Comparison of ENCODE assay signal across 20 mouse cellular contexts in the genomic region with DNA sequence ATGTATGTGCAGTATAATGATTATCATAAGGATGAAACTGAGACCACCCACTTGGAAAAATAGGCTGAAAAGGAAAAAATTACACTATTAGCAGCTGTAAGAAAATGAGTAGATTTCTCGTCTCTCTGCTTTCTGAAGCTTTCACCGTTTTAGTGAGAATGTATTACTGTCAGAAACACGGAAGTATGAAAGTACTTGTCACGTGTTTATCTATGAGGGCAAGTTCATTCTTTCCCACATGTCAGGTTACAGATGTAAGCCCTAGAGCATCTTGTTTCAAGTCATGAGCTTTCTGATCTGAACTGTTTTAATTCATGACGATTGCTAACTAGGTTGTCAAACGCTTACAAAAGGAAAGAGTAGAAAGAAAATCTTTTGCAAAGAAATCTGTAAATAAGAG.
DNase-seq lines count a peak whose midpoint lies in the region; ATAC-seq and TF ChIP-seq lines count a peak whose summit lies in the region.
"Had no signal": no experiment of that assay in that cellular context is flagged by ENCODE, and none has a peak within 500 bp of the region (broad histone marks: within the 10 kb centered on the region; RNA-seq: fewer than 3 reads in every experiment).

No protein-coding gene starts in this region.

- H3K27ac ChIP-seq in forebrain, embryonic 10.5 days: 0 out of 2 replicates have a peak overlapping the region, but pooled peaks have one; percentile 86
- no peak overlapping the region for H3K27ac ChIP-seq in forebrain, embryonic 13.5 days
- H3K27ac ChIP-seq in hindbrain, embryonic 10.5 days: 0 out of 2 replicates have a peak overlapping the region, but pooled peaks have one; percentile 84
- H3K27ac ChIP-seq in hindbrain, postnatal 0 days: no peak overlapping the region
- H3K27ac ChIP-seq in neural tube, embryonic 14.5 days (ENCODE audit: low read depth, low read length): peak overlapping the region; percentile 82; the same call in 1 of the 2 replicates
- H3K27ac ChIP-seq: embryonic facial prominence, embryonic 15.5 days; gastrocnemius, adult 2 months; intestine, embryonic 15.5 days had no signal

- H3K4me1 ChIP-seq in forebrain, embryonic 10.5 days: peaks cover 53% of the 10 kb centered on the region
- H3K4me1 ChIP-seq in forebrain, embryonic 13.5 days: peaks cover 28% of the 10 kb centered on the region
- peaks cover 46% of the 10 kb centered on the region for H3K4me1 ChIP-seq in hindbrain, embryonic 10.5 days (replicated peaks)
- H3K4me1 ChIP-seq in hindbrain, postnatal 0 days (ENCODE audit: insufficient read depth, low read length): peaks cover 5% of the 10 kb centered on the region; the same call in 1 of the 2 replicates
- peaks cover 7% of the 10 kb centered on the region for H3K4me1 ChIP-seq in neural tube, embryonic 14.5 days (ENCODE audit: control insufficient read depth, insufficient read depth, low read length)
- H3K4me1 ChIP-seq: embryonic facial prominence, embryonic 15.5 days had no signal

- H3K9me3 ChIP-seq in forebrain, embryonic 10.5 days: no peaks in the 10 kb centered on the region
- H3K9me3 ChIP-seq in forebrain, embryonic 13.5 days (replicated peaks): no peaks in the 10 kb centered on the region
- no peaks in the 10 kb centered on the region for H3K9me3 ChIP-seq in hindbrain, embryonic 10.5 days
- no peaks in the 10 kb centered on the region for H3K9me3 ChIP-seq in hindbrain, postnatal 0 days (ENCODE audit: low read length)
- no peaks in the 10 kb centered on the region for H3K9me3 ChIP-seq in neural tube, embryonic 14.5 days (ENCODE audit: control insufficient read depth, low read length)
- H3K9me3 ChIP-seq: embryonic facial prominence, embryonic 15.5 days; heart, embryonic 12.5 days; intestine, embryonic 15.5 days had no signal

- WGBS in forebrain, embryonic 10.5 days: 93% methylated on average over 6 of the region's 6 CpGs
- WGBS in forebrain, embryonic 13.5 days: 81% methylated on average over 6 of the region's 6 CpGs
- WGBS in hindbrain, embryonic 10.5 days: 93% methylated on average over 6 of the region's 6 CpGs
- 76% methylated on average over 6 of the region's 6 CpGs for WGBS in hindbrain, postnatal 0 days
- WGBS in neural tube, embryonic 14.5 days: 78% methylated on average over 6 of the region's 6 CpGs

- H3K4me3 ChIP-seq in forebrain, embryonic 10.5 days: no peak overlapping the region
- no peak overlapping the region for H3K4me3 ChIP-seq in forebrain, embryonic 13.5 days
- no peak overlapping the region for H3K4me3 ChIP-seq in hindbrain, embryonic 10.5 days
- H3K4me3 ChIP-seq in hindbrain, postnatal 0 days (ENCODE audit: low read length): no peak overlapping the region
- no peak overlapping the region for H3K4me3 ChIP-seq in neural tube, embryonic 14.5 days (ENCODE audit: low read depth, low read length)
- H3K4me3 ChIP-seq: embryonic facial prominence, embryonic 15.5 days; erythroblast, embryonic 14.5 days; gastrocnemius, adult 2 months; heart, embryonic 12.5 days; intestine, embryonic 15.5 days had no signal

- DNase-seq in forebrain, embryonic 10.5 days (ENCODE audit: extremely low spot score, low spot score): no peak
- DNase-seq in hindbrain, embryonic 10.5 days (ENCODE audit: low spot score): no peak
- DNase-seq in hindbrain, postnatal 0 days (ENCODE audit: low spot score): no peak
- DNase-seq in neural tube, embryonic 10.5 days (ENCODE audit: extremely low spot score, low spot score): no peak
- no peak for DNase-seq in thymus, postnatal 10 days (ENCODE audit: low spot score in 2 of 2)
- DNase-seq in cerebellum, postnatal 14 days: no peak
- DNase-seq: adrenal gland, postnatal 10 days; B cell, adult 2 months; cerebellum, adult 11-12 months; cerebellum, adult 9-11 months; embryo, embryonic 11 days; gastrocnemius, adult 2 months; gastrocnemius, postnatal 25 days had no signal

- no peaks in the 10 kb centered on the region for H3K27me3 ChIP-seq in forebrain, embryonic 10.5 days (ENCODE audit: poor library complexity, severe bottlenecking)
- H3K27me3 ChIP-seq in forebrain, embryonic 13.5 days: no peaks in the 10 kb centered on the region
- no peaks in the 10 kb centered on the region for H3K27me3 ChIP-seq in hindbrain, embryonic 10.5 days (ENCODE audit: insufficient read depth, poor library complexity, severe bottlenecking)
- no peaks in the 10 kb centered on the region for H3K27me3 ChIP-seq in hindbrain, postnatal 0 days (ENCODE audit: insufficient read depth, low read length)
- no peaks in the 10 kb centered on the region for H3K27me3 ChIP-seq in neural tube, embryonic 14.5 days (ENCODE audit: control insufficient read depth, insufficient read depth, low read length)
- H3K27me3 ChIP-seq: embryonic facial prominence, embryonic 15.5 days; heart, embryonic 12.5 days; intestine, embryonic 15.5 days had no signal

- no peaks in the 10 kb centered on the region for H3K36me3 ChIP-seq in forebrain, embryonic 10.5 days (replicated peaks)
- H3K36me3 ChIP-seq in forebrain, embryonic 13.5 days (ENCODE audit: poor library complexity, severe bottlenecking): no peaks in the 10 kb centered on the region
- no peaks in the 10 kb centered on the region for H3K36me3 ChIP-seq in hindbrain, embryonic 10.5 days
- H3K36me3 ChIP-seq in hindbrain, postnatal 0 days (ENCODE audit: insufficient read depth, low read length): no peaks in the 10 kb centered on the region
- no peaks in the 10 kb centered on the region for H3K36me3 ChIP-seq in neural tube, embryonic 14.5 days (ENCODE audit: control insufficient read depth, insufficient read depth, low read length)
- H3K36me3 ChIP-seq: embryonic facial prominence, embryonic 15.5 days; heart, embryonic 12.5 days; intestine, embryonic 15.5 days had no signal

- ATAC-seq in forebrain, embryonic 13.5 days: no peak
- no peak for ATAC-seq in hindbrain, postnatal 0 days
- no peak for ATAC-seq in neural tube, embryonic 14.5 days (ENCODE audit: low read depth)
- ATAC-seq: CD4-positive, CD25-positive, alpha-beta regulatory T cell, adult 4 months; intestine, embryonic 15.5 days had no signal

- H3K9ac ChIP-seq in forebrain, embryonic 13.5 days: no peak overlapping the region
- no peak overlapping the region for H3K9ac ChIP-seq in hindbrain, postnatal 0 days (replicated peaks; ENCODE audit: low read length)
- H3K9ac ChIP-seq in neural tube, embryonic 14.5 days (replicated peaks; ENCODE audit: low read depth, low read length): no peak overlapping the region
- H3K9ac ChIP-seq: embryonic facial prominence, embryonic 15.5 days; heart, embryonic 12.5 days; intestine, embryonic 15.5 days had no signal

- no peak for TF ChIP-seq CTCF in hindbrain, postnatal 0 days (IDR thresholded peaks at IDR 0.05; ENCODE audit: low read depth)

- H3K4me2 ChIP-seq in forebrain, embryonic 13.5 days: no peak overlapping the region
- no peak overlapping the region for H3K4me2 ChIP-seq in hindbrain, postnatal 0 days (ENCODE audit: low read depth, low read length)
- no peak overlapping the region for H3K4me2 ChIP-seq in neural tube, embryonic 14.5 days (ENCODE audit: low read depth, low read length)
- H3K4me2 ChIP-seq: embryonic facial prominence, embryonic 15.5 days; heart, embryonic 12.5 days; intestine, embryonic 15.5 days had no signal

Comparison
In these comparisons a context has a peak if more than half of its experiments do, and no peak if none do; other contexts are left out.
1. H3K27ac ChIP-seq: peak in forebrain, embryonic 10.5 days (single experiment), hindbrain, embryonic 10.5 days (single experiment) and neural tube, embryonic 14.5 days (single experiment); none in forebrain, embryonic 13.5 days (single experiment) and hindbrain, postnatal 0 days (single experiment).